Comparison of ENCODE assay signal across 14 mouse cellular contexts in the genomic region with DNA sequence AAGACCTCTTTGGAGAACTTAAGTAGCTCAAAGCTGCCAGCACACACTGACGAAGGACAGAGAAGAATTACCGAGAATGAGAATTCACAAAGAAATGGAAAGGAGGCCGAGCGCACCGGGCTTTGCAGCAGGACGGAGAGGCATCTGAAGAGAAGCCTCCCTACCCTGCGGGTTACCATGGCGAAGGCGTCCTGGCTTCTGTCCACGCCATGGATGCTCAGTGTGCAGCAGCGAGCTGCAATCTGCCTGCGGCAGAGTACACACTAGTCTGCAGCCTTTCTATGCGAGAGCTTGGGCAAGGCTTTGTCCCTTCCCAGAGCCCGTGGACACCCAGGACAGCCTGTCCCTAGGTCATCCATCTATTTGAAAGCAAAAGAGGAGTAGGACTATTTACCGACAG. TPM values are rescaled to one million over a fixed set of nuclear protein-coding genes. Genes with fewer than 3 reads are reported as not detected.
DNase-seq lines count a peak whose midpoint lies in the region.
"Had no signal": no experiment of that assay in that cellular context is flagged by ENCODE, and none has a peak within 500 bp of the region (broad histone marks: within the 10 kb centered on the region; RNA-seq: fewer than 3 reads in every experiment).

No protein-coding gene starts in this region.

- peak; percentile 62 for DNase-seq in cerebellum, adult 11 months
- DNase-seq in cerebellum, adult 8-10 months, result no peak
- peak; percentile 59 for DNase-seq in layer of hippocampus, adult 11-12 months (ENCODE audit: low spot score)
- no peak for DNase-seq in layer of hippocampus, adult 9-10 months (ENCODE audit: low spot score)
- peak; percentile 74 to 77 for DNase-seq in cerebellum, adult 18-20 months
- DNase-seq in layer of hippocampus, adult 9-11 months, result peak; percentile 57
- DNase-seq in adrenal gland, postnatal 14 days, result no peak
- DNase-seq in kidney, adult 9 months, result no peak
- DNase-seq: gastrocnemius, postnatal 25 days; kidney, adult 8-10 months; kidney, postnatal 36 days; lung, postnatal 10 days; retina, postnatal 1 day; thymus, postnatal 4 days had no signal

RNA-seq across cellular contexts. Expression of a gene that starts 21.8 kb away (rescaled TPM):
- 28.9 and 34.1 TPM in 2 replicates for total RNA-seq in adrenal gland, postnatal 14 days (2021)

RNA-seq across cellular contexts. Expression of a gene that starts 23.3 kb away (rescaled TPM):
- 34.3 and 43.6 TPM in 2 replicates for total RNA-seq in adrenal gland, postnatal 14 days (2021)

Comparison
In these comparisons a context has a peak if more than half of its experiments do, and no peak if none do; other contexts are left out.
1. DNase-seq: peak in cerebellum, adult 11 months (single experiment), layer of hippocampus, adult 11-12 months (single experiment), cerebellum, adult 18-20 months (2 of 2) and layer of hippocampus, adult 9-11 months (single experiment); none in cerebellum, adult 8-10 months (single experiment), layer of hippocampus, adult 9-10 months (single experiment), adrenal gland, postnatal 14 days (single experiment) and kidney, adult 9 months (single experiment).